Mouse (Mus musculus) cerebellum, adult 2 months (tissue): ENCODE measurements at regions not wholly inside any gene's neighbourhood (a gene's known extent, or its start where the extent isn't known, plus 50 kb on each side); places are given as distances from the start of the nearest gene placed in this dataset.

Experiments used
- DNase-seq, 2 experiments: peaks; one replicate each; pipeline ENCODE4 v3.0.0; 2021
- H3K27ac ChIP-seq: fragments of 200-500 bp; 2 replicates; pipeline ENCODE4 v1.5.1; 2012; ENCODE audit warnings: low read length, control low read depth, inconsistent platforms; ENCODE audit not compliant: insufficient read depth
- H3K27me3 ChIP-seq: fragments of 200-500 bp; 2 replicates; pipeline ENCODE4 v1.6.1; 2012; ENCODE audit warnings: inconsistent platforms, mild to moderate bottlenecking, low read length, moderate library complexity; ENCODE audit not compliant: control insufficient read depth, insufficient read depth
- H3K4me1 ChIP-seq: fragments of 200-500 bp; 2 replicates; pipeline ENCODE4 v1.6.1; 2011; ENCODE audit warnings: low read length; ENCODE audit not compliant: control insufficient read depth, insufficient read depth
- H3K4me3 ChIP-seq: fragments of 200-500 bp; replicated peaks from 2 replicates; pipeline ENCODE3; 2011; ENCODE audit warnings: mild to moderate bottlenecking, low read depth, low read length, control low read depth; ENCODE audit not compliant: insufficient read depth
- CTCF ChIP-seq: fragments of 200-500 bp; IDR thresholded peaks from 2 replicates; pipeline ENCODE4 v1.5.1; 2011; ENCODE audit warnings: low read depth, mild to moderate bottlenecking, control low read depth, low read length, moderate library complexity, borderline replicate concordance; ENCODE audit not compliant: insufficient read depth
- POLR2A ChIP-seq: fragments of 200-500 bp; IDR thresholded peaks from 2 replicates; pipeline ENCODE4 v1.6.1; 2011; ENCODE audit warnings: low read length, control low read depth, borderline replicate concordance; ENCODE audit not compliant: insufficient read depth
- WGBS: fragments of 180-500 bp; shearing (Covaris S2); methylation state at CpG from one replicate; pipeline ENCODE4 v1.1.7; 2018; 5-methylcytosine and 5-hydroxymethylcytosine counted together

DNA sequence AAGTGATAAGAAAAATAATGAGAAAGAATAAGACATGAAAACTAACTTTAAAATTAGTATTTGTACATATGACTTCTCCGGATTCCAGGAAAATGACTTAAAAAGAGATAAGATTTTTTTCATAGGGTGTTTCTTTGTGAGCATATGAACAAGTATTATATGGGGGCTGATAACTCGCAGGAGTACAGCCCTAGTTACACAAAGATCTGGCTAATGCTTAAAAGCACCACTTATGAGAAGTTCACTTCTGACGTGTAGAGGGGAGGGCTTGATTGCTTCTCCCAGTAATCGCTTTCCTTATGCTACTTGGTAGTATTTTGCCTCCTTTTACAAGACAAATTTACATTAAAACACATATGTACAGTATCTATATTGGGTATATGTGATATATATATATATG, 72.3 kb upstream of the Cxadr start:
- no peak overlapping the region for H3K27ac ChIP-seq
- WGBS, result 93% methylated on average over 4 of the region's 4 CpGs
- TF ChIP-seq POLR2A (no peak), CTCF (no peak)

DNA sequence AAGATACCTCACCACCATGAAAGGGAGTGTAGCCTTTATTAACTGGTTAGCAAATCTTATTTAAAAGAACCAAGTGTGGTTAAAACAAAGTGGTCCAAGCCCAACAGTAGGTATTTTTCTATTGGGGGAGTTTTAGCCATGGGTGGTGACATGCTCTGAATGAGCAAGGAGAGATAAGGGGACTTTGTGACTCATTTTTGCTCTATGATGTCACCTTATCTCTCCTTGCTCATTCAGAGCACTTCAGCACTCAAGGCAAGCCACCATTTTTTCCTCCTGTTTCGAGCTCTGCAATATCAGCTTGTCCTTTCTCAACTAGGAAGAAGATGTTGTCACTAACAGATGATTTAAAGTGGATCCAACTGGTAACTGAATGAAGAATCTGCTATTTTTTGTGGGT, 78.9 kb upstream of the Cxadr start:
- no peak overlapping the region for H3K4me3 ChIP-seq
- no peak for DNase-seq
- no peaks in the 10 kb centered on the region for H3K4me1 ChIP-seq
- no peak for TF ChIP-seq POLR2A
- no peak for TF ChIP-seq CTCF
- no peak overlapping the region for H3K27ac ChIP-seq
- WGBS, result 64% methylated on average over 1 of the region's 1 CpGs
- no peaks in the 10 kb centered on the region for H3K27me3 ChIP-seq

More for the DNA sequence above, 72.3 kb upstream of the Cxadr start:
- Histone ChIP-seq H3K4me1 (no peaks in the 10 kb centered on the region), H3K4me3 (no peak overlapping the region), H3K27me3 (no peaks in the 10 kb centered on the region)
- DNase-seq, result no peak

DNA sequence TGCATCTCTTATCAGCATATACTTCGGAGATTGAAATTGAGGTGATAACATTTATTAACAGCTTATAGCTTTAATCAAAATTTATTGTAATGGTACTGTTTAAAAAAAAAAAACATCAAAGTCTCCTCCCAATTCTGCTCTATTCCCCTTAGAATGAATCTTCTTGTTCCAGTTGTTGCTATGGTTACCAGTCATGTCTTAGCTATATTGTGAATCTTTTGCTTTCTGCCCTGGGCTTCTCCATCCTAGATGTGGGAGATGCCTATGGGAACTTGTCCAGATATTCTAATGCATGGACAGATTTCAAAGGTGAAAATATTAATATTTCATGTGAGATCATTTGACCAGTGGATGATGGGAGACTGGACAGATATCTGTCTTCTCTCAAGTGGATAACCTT, 79.5 kb upstream of the Cxadr start:
- Histone ChIP-seq H3K4me1 (no peaks in the 10 kb centered on the region), H3K4me3 (no peak overlapping the region), H3K27me3 (no peaks in the 10 kb centered on the region), H3K27ac (no peak overlapping the region)
- DNase-seq, result no peak
- TF ChIP-seq POLR2A, result no peak
- TF ChIP-seq CTCF, result no peak
- WGBS, result 96% methylated on average over 1 of the region's 1 CpGs

DNA sequence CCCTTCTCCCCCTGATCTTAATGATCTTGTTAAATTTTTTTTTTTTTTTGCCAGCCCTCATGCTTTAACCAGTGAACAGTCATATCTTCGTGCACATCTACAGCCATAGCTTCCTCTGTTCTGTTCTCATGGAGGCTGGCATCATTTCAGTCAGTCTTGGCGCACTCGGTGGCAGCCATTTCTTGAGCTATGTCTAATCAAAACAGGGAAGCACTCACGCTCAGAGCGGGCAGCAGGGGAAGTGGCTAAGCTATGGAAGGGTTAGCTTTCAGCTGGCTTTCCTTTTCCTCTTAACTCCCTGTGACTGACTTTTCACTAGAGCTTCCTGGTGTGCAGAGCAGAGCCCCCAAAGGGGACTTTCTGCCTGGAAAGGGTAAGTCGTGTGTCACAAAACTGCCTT, 83.7 kb upstream of the Cxadr start:
- TF ChIP-seq POLR2A, result no peak
- no peak for TF ChIP-seq CTCF
- DNase-seq, result no peak
- no peak overlapping the region for H3K4me3 ChIP-seq
- H3K27me3 ChIP-seq, result no peaks in the 10 kb centered on the region
- H3K27ac ChIP-seq, result no peak overlapping the region
- 20% methylated on average over 6 of the region's 6 CpGs for WGBS
- H3K4me1 ChIP-seq, result no peaks in the 10 kb centered on the region

DNA sequence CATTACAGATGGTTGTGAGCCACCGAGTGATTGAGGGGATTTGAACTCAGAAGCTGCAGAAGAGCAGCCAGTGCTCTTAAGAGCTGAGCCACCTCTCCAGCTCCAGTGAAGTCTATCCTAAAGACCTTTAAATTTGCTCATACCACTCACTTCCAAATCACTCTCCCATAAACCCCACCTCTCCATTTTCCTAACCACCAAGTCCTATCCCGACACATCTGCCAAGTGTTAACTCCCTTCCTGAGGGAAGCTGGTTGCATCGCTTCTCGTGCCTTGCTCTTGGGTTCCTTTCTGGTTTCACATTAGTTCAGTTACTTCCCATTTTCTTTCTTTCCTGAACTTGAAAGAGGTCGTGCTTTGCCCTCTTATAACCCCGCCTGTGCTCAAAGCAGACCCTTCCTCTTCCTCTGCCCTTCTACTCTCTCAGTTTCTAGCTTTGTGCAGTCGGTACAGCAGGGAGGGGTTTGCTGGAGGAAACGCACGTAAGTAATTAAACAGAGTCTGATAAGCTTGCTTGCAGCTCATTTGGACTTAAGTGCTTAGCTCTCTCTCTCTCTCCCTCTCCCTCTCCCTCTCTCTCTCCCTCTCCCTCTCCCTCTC, 84.4 kb upstream of the Cxadr start:
- WGBS, result 67% methylated on average over 9 of the region's 9 CpGs
- DNase-seq, result no peak
- Histone ChIP-seq H3K4me3 (no peak overlapping the region), H3K27me3 (no peaks in the 10 kb centered on the region), H3K27ac (no peak overlapping the region), H3K4me1 (no peaks in the 10 kb centered on the region)
- no peak for TF ChIP-seq CTCF
- no peak for TF ChIP-seq POLR2A

DNA sequence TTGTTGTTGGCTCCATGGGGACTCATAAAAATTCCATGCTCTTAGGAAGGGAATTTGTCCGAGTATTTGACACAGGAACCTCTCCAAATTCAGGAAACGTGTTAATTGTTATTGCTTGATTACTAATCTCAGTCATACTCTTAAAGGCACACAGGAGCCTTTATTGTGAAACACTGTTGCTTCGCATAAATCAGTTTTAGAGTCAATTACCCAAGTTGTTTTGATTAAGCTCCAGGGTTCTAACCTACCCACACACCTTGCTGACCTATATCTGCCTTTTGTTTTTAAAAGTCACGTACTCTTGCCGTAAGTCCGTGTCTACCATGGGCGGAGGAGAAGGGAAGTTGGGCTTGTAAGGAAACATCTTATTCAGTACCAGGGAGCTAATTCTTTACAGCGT, 89.6 kb upstream of the Cxadr start:
- DNase-seq, result no peak

DNA sequence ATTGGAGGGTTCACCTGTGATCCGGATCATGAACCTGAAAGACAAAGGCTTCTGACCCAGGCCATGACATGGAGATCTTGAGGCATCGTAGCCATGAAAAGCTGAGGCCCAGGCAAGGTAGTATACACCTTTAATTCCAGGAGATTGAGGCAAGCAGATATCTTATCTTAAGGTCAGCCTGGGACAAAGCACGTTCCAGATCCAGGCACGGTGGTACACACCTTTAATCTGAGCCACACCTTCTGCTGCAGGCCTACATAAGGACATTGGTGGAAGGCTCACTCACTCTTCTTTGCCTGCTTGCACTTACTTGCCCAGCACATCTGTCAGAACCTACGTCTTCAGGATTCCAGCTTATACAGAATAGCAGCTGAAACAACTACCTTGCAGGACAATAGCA, 93.0 kb upstream of the Cxadr start:
- WGBS, result 91% methylated on average over 5 of the region's 5 CpGs
- Histone ChIP-seq H3K27me3 (no peaks in the 10 kb centered on the region), H3K4me1 (no peaks in the 10 kb centered on the region), H3K27ac (no peak overlapping the region), H3K4me3 (no peak overlapping the region)
- no peak for DNase-seq
- TF ChIP-seq CTCF (no peak), POLR2A (no peak)

More for the DNA sequence above, 89.6 kb upstream of the Cxadr start:
- Histone ChIP-seq H3K4me1 (no peaks in the 10 kb centered on the region), H3K27me3 (no peaks in the 10 kb centered on the region), H3K27ac (no peak overlapping the region), H3K4me3 (no peak overlapping the region)
- TF ChIP-seq CTCF (no peak), POLR2A (no peak)
- 83% methylated on average over 8 of the region's 8 CpGs for WGBS

DNA sequence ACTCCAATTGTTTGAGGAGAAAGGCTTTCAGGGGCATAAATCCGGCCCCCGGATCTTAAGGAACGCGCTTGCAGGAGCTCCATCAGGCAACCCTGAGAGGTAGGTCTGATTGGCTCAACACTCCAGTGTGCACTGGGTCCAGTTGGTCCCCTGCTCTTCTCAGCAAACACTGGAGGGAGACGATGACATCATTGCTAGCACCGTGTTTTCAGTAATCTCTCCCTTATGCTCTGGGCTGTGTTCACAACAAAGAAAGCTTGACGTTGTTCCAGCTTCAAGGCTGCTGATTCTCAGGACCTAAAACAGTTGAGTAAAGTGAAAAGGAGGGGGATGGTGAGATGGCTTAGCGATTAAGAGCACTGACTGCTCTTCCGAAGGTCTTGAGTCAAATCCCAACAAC, 97.0 kb upstream of the Cxadr start:
- H3K4me1 ChIP-seq, result no peaks in the 10 kb centered on the region
- WGBS, result 79% methylated on average over 9 of the region's 9 CpGs
- no peak overlapping the region for H3K27ac ChIP-seq

More for the DNA sequence above, 97.0 kb upstream of the Cxadr start:
- TF ChIP-seq CTCF (no peak), POLR2A (no peak)
- H3K27me3 ChIP-seq, result no peaks in the 10 kb centered on the region
- no peak for DNase-seq
- no peak overlapping the region for H3K4me3 ChIP-seq
